Mouse (Mus musculus) cerebellum, adult 9-10 months (tissue): ENCODE results near the gene Wdr5.

Source experiments
- DNase-seq: peaks from one replicate; pipeline ENCODE4 v3.0.0; 2022

Wdr5 gene

GRCm38 (mm10) chr2:27514639-27515328, at the start of gene Wdr5:
Gene Wdr5 (plus strand): TSS chr2:27515157.
- peak; percentile 94 for DNase-seq

GRCm38 (mm10) chr2:27469292-27469990, 45.5 kb upstream of the Wdr5 start:
- DNase-seq, result no peak

- DNase-seq, result no peak
These were observed 45.0 kb upstream of the Wdr5 start for GRCm38 (mm10) chr2:27469991-27470355.

GRCm38 (mm10) chr2:27470535-27470934, 44.4 kb upstream of the Wdr5 start:
- no peak for DNase-seq

GRCm38 (mm10) chr2:27471170-27471584, 43.8 kb upstream of the Wdr5 start:
- DNase-seq, result no peak

- no peak for DNase-seq
These were observed 41.7 kb upstream of the Wdr5 start for GRCm38 (mm10) chr2:27473061-27473765.

GRCm38 (mm10) chr2:27473911-27474310, 41.0 kb upstream of the Wdr5 start:
- DNase-seq, result peak; percentile 34

GRCm38 (mm10) chr2:27474621-27475484, 40.1 kb upstream of the Wdr5 start:
- DNase-seq, result peak; percentile 55

- peak; percentile 94 for DNase-seq
These were observed 39.3 kb upstream of the Wdr5 start for GRCm38 (mm10) chr2:27475495-27476302.

GRCm38 (mm10) chr2:27476303-27477192, 38.4 kb upstream of the Wdr5 start:
- DNase-seq, result peak; percentile 83

GRCm38 (mm10) chr2:27479821-27480220, 35.1 kb upstream of the Wdr5 start:
- DNase-seq, result no peak

- no peak for DNase-seq
These were observed 34.6 kb upstream of the Wdr5 start for GRCm38 (mm10) chr2:27480367-27480766.

GRCm38 (mm10) chr2:27482265-27482861, 32.6 kb upstream of the Wdr5 start:
- DNase-seq, result no peak

- DNase-seq, result no peak
These were observed 28.2 kb upstream of the Wdr5 start for GRCm38 (mm10) chr2:27486725-27487124.

GRCm38 (mm10) chr2:27487336-27488049, 27.5 kb upstream of the Wdr5 start:
- DNase-seq, result no peak

GRCm38 (mm10) chr2:27488362-27488761, 26.6 kb upstream of the Wdr5 start:
- no peak for DNase-seq

GRCm38 (mm10) chr2:27490939-27491338, 24.0 kb upstream of the Wdr5 start:
- no peak for DNase-seq

- no peak for DNase-seq
These were observed 21.0 kb upstream of the Wdr5 start for GRCm38 (mm10) chr2:27493971-27494370.

- no peak for DNase-seq
These were observed 18.4 kb upstream of the Wdr5 start for GRCm38 (mm10) chr2:27496391-27497028.
